Mouse (Mus musculus): ENCODE results near the gene Clec12b. TPM values are rescaled to one million over a fixed set of nuclear protein-coding genes. Genes with fewer than 3 reads are reported as not detected.

The Clec12b gene
- total and polyA plus RNA-seq, 3 experiments, result not detected

DNA sequence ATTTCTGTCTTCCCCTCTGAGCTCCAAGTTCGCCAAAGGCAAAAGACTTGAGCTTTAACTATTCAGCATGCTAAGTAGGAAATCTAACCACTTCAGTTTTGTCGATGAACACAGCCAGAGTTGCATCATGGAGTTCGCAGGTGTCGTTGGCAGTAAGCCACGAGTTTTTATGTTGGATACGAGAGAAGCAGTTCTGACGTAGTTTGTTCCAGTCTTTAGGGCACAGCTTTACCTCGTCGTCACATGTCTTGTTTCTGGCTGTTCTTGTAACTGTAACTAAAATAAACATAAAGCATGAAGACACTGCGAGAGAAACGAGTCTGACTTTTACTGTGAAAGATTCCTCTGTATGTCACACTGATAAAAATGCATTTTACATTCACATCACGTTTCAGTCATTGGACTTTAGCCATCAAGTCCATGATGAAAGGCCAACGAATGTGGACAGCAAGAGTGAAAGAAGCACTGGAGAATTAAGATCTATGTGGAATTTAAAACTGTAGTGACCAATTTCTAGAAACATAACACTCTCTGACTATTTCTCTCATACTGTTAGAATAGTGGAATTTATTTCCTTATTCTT, 59.0 kb downstream of the Clec12b start (continued):
- TF ChIP-seq CHD2 (IDR thresholded peaks at IDR 0.05; ENCODE audit: low read length), result no peak
- peak; percentile 88 for TF ChIP-seq ETS1 (conservative IDR thresholded peaks at IDR 0.05; ENCODE audit: low read depth, low read length)
- no peak for TF ChIP-seq ZC3H11A (IDR thresholded peaks at IDR 0.05; ENCODE audit: low read depth, low read length)
- TF ChIP-seq ZNF384 (IDR thresholded peaks at IDR 0.05; ENCODE audit: low read depth, low read length), result no peak
- 0 out of 2 replicates have a peak, but pooled peaks have one; percentile 2 for TF ChIP-seq CHD1 (IDR thresholded peaks at IDR 0.05; ENCODE audit: low read depth, low read length)
- 0 out of 2 replicates have a peak, but pooled peaks have one; percentile 9 for TF ChIP-seq GABPA (IDR thresholded peaks at IDR 0.05; ENCODE audit: insufficient replicate concordance, low read depth, low read length)
- TF ChIP-seq NRF1 (IDR thresholded peaks at IDR 0.05; ENCODE audit: low read depth, low read length), result no peak
- TF ChIP-seq POLR2A (IDR thresholded peaks at IDR 0.05; ENCODE audit: low read depth, low read length), result no peak; the same call in 1 of the 2 replicates
- TF ChIP-seq E2F4 (IDR thresholded peaks at IDR 0.05; ENCODE audit: insufficient replicate concordance, low read depth, low read length), result no peak
- TF ChIP-seq EP300 (IDR thresholded peaks at IDR 0.05; ENCODE audit: low read length), result peak; percentile 83
- TF ChIP-seq ZKSCAN1 (IDR thresholded peaks at IDR 0.05; ENCODE audit: borderline replicate concordance, low read depth, low read length), result no peak
- peak; percentile 23; the same call in 1 of the 2 replicates for TF ChIP-seq SIN3A (IDR thresholded peaks at IDR 0.05; ENCODE audit: low read length)
- peak; percentile 95 for TF ChIP-seq MAX (IDR thresholded peaks at IDR 0.05; ENCODE audit: low read length)

DNA sequence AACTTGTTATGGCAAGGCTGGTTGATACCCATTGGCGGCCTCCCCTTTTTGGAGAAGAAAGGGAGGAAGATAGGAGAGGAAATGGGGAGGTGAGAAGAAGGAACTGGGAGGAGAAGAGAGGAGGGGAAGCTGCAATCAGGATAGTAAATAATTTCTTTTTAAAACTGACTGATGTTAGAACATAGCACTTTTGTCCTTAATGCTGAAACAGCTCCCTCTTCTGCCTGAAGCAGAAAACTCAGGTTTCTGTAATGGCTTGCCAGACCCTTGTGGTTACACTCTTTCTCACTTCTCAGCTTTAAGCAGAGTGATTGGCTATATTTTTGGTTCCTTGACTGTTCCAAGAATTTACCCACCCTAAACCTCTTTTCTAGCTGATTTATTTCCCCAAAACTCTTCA, 59.7 kb downstream of the Clec12b start:
- peak overlapping the region; percentile 89 for H3K4me2 ChIP-seq (ENCODE audit: insufficient read depth, low read depth, poor library complexity, severe bottlenecking)
- peak; percentile 69 for DNase-seq (ENCODE audit: extremely low read depth)
- no peak for TF ChIP-seq USF2 (conservative IDR thresholded peaks at IDR 0.05; ENCODE audit: low read depth, low read length)
- TF ChIP-seq CHD1 (IDR thresholded peaks at IDR 0.05; ENCODE audit: low read depth, low read length), result no peak
- TF ChIP-seq SMC3 (IDR thresholded peaks at IDR 0.05; ENCODE audit: low read depth, low read length), result peak; percentile 64
- TF ChIP-seq IRF4 (IDR thresholded peaks at IDR 0.05; ENCODE audit: low read depth, low read length), result peak; percentile 55; the same call in 1 of the 2 replicates
- TF ChIP-seq SIN3A (IDR thresholded peaks at IDR 0.05; ENCODE audit: low read length), result no peak; the same call in 1 of the 2 replicates
- 0 out of 2 replicates have a peak, but pooled peaks have one; percentile 39 for TF ChIP-seq MAFK (IDR thresholded peaks at IDR 0.05; ENCODE audit: insufficient replicate concordance, low read length)
- TF ChIP-seq MXI1 (IDR thresholded peaks at IDR 0.05; ENCODE audit: low read depth, low read length), result 0 out of 2 replicates have a peak, but pooled peaks have one; percentile 11
- no peak; the same call in 1 of the 2 replicates for TF ChIP-seq JUN (IDR thresholded peaks at IDR 0.05; ENCODE audit: insufficient read depth, low read depth, low read length)
- no peak for TF ChIP-seq POLR2A (IDR thresholded peaks at IDR 0.05; ENCODE audit: low read depth, low read length)
- no peak for TF ChIP-seq MYC (IDR thresholded peaks at IDR 0.05; ENCODE audit: low read depth, low read length)
- TF ChIP-seq ZKSCAN1 (IDR thresholded peaks at IDR 0.05; ENCODE audit: borderline replicate concordance, low read depth, low read length), result no peak
- TF ChIP-seq GABPA (IDR thresholded peaks at IDR 0.05; ENCODE audit: insufficient replicate concordance, low read depth, low read length), result no peak
- TF ChIP-seq HCFC1 (IDR thresholded peaks at IDR 0.05; ENCODE audit: low read depth, low read length), result no peak
- no peak for TF ChIP-seq ELF1 (IDR thresholded peaks at IDR 0.05; ENCODE audit: low read depth, low read length)
- TF ChIP-seq ZNF384 (IDR thresholded peaks at IDR 0.05; ENCODE audit: low read depth, low read length), result no peak
- TF ChIP-seq RCOR1 (conservative IDR thresholded peaks at IDR 0.05; ENCODE audit: low read depth, low read length), result no peak
- no peak for TF ChIP-seq MEF2A (IDR thresholded peaks at IDR 0.05; ENCODE audit: borderline replicate concordance, low read depth, low read length)
- no peak; the same call in 1 of the 2 replicates for TF ChIP-seq ZMIZ1 (IDR thresholded peaks at IDR 0.05; ENCODE audit: low read depth, low read length)
- no peak for TF ChIP-seq NRF1 (IDR thresholded peaks at IDR 0.05; ENCODE audit: low read depth, low read length)
- TF ChIP-seq TBP (conservative IDR thresholded peaks at IDR 0.05; ENCODE audit: low read depth, low read length), result 0 out of 2 replicates have a peak, but pooled peaks have one; percentile 37
- TF ChIP-seq RAD21 (IDR thresholded peaks at IDR 0.05; ENCODE audit: low read depth, low read length), result peak; percentile 71
- TF ChIP-seq USF1 (IDR thresholded peaks at IDR 0.05; ENCODE audit: low read depth, low read length), result no peak
- TF ChIP-seq BHLHE40 (IDR thresholded peaks at IDR 0.05; ENCODE audit: low read depth, low read length), result 0 out of 2 replicates have a peak, but pooled peaks have one; percentile 16
- peak; percentile 19 to 77; a peak in 3 of 4 replicates for TF ChIP-seq CTCF (conservative IDR thresholded peaks at IDR 0.05 in 1 of 2, IDR thresholded peaks at IDR 0.05 in 1 of 2; ENCODE audit: low read depth in 2 of 2, low read length in 2 of 2)
- TF ChIP-seq NELFE (IDR thresholded peaks at IDR 0.05; ENCODE audit: low read depth, low read length), result no peak
- no peak for TF ChIP-seq PAX5 (IDR thresholded peaks at IDR 0.05; ENCODE audit: low read length)
- no peak for TF ChIP-seq UBTF (IDR thresholded peaks at IDR 0.05; ENCODE audit: low read depth, low read length)
- TF ChIP-seq E2F4 (IDR thresholded peaks at IDR 0.05; ENCODE audit: insufficient replicate concordance, low read depth, low read length), result no peak
- no peak for TF ChIP-seq KAT2A (IDR thresholded peaks at IDR 0.05; ENCODE audit: insufficient replicate concordance, low read length)
- no peak; the same call in 1 of the 2 replicates for TF ChIP-seq ZC3H11A (IDR thresholded peaks at IDR 0.05; ENCODE audit: low read depth, low read length)
- no peak for TF ChIP-seq CHD2 (IDR thresholded peaks at IDR 0.05; ENCODE audit: low read length)
- TF ChIP-seq EP300 (IDR thresholded peaks at IDR 0.05; ENCODE audit: low read length), result no peak; the same call in 1 of the 2 replicates

More for the DNA sequence above, 59.7 kb downstream of the Clec12b start:
- Histone ChIP-seq H3K27me3 (replicated peaks) (no peaks in the 10 kb centered on the region), H3K9me3 (replicated peaks; ENCODE audit: low read length) (no peaks in the 10 kb centered on the region), H3K9ac (ENCODE audit: insufficient read depth, low read depth) (peak overlapping the region; percentile 78), H3K4me1 (ENCODE audit: control insufficient read depth in 1 of 2, insufficient read depth in 2 of 2) (peaks cover 0 to 33% of the 10 kb centered on the region in 2 experiments; a peak in 2 of 4 replicates), H3K27ac (ENCODE audit: insufficient read depth, low read depth) (peak overlapping the region; percentile 92), H3K79me2 (replicated peaks; ENCODE audit: control insufficient read depth, extremely low read depth, insufficient read depth, poor library complexity, severe bottlenecking) (no peaks in the 10 kb centered on the region), H3K4me3 (replicated peaks in 1 of 3; ENCODE audit: low read depth in 2 of 3, low read length in 2 of 3, poor library complexity in 1 of 3) (no peak overlapping the region), H3K36me3 (replicated peaks in 1 of 2; ENCODE audit: control insufficient read depth in 1 of 2, insufficient read depth in 1 of 2, low read length in 1 of 2) (no peaks in the 10 kb centered on the region)
- in situ Hi-C loops (cut with MboI; ENCODE audit: low pct_ligation_motif_present, low pct_unique_long_range_greater_than_20kb, low sequenced_read_pairs) (no loop called here), dilution Hi-C loops (cut with MboI; ENCODE audit: extremely low pct_ligation_motif_present, extremely low pct_unique_long_range_greater_than_20kb, low sequenced_read_pairs) (no loop called here)
